Mouse (Mus musculus) hindbrain, embryonic 14.5 days (tissue): ENCODE measurements at regions not wholly inside any gene's neighbourhood (a gene's known extent, or its start where the extent isn't known, plus 50 kb on each side); places are given as distances from the start of the nearest gene placed in this dataset.

Source experiments
- ATAC-seq: fragments of 200-750 bp; cut with Nextera tagmentation; 2 replicates; pipeline ENCODE4 v1.8.0; 2017; ENCODE audit warnings: moderate number of reproducible peaks, mild to moderate bottlenecking, moderate TSS enrichment, moderate library complexity; ENCODE audit not compliant: low FRiP score
- DNase-seq: peaks from one replicate; pipeline ENCODE4 v3.0.0-alpha.2; 2015; ENCODE audit warnings: low spot score
- H3K27ac ChIP-seq: fragments of 300-500 bp; sonication (generic); 2 replicates; pipeline ENCODE4 v1.5.1; 2014; ENCODE audit warnings: mild to moderate bottlenecking, moderate library complexity
- H3K27me3 ChIP-seq: fragments of 300-500 bp; sonication (generic); 2 replicates; pipeline ENCODE4 v1.6.1; 2014; ENCODE audit warnings: mild to moderate bottlenecking, low read length, mixed read lengths; ENCODE audit not compliant: control insufficient read depth, insufficient read depth
- H3K36me3 ChIP-seq: fragments of 300-500 bp; sonication (generic); replicated peaks from 2 replicates; pipeline ENCODE4 v1.6.1; 2014; ENCODE audit not compliant: control insufficient read depth, insufficient read depth
- H3K4me1 ChIP-seq: fragments of 300-500 bp; sonication (generic); replicated peaks from 2 replicates; pipeline ENCODE4 v1.6.1; 2014; ENCODE audit warnings: antibody characterized with exemption, low read length, mixed read lengths; ENCODE audit not compliant: control insufficient read depth, insufficient read depth
- H3K4me2 ChIP-seq: fragments of 300-500 bp; sonication (generic); replicated peaks from 2 replicates; pipeline ENCODE4 v1.6.1; 2014; ENCODE audit warnings: mild to moderate bottlenecking, moderate library complexity
- H3K4me3 ChIP-seq: fragments of 300-500 bp; sonication (generic); replicated peaks from 2 replicates; pipeline ENCODE4 v1.5.1; 2014; ENCODE audit warnings: mild to moderate bottlenecking, low read length
- H3K9ac ChIP-seq: fragments of 300-500 bp; sonication (generic); 2 replicates; pipeline ENCODE4 v1.6.1; 2014
- H3K9me3 ChIP-seq: fragments of 300-500 bp; sonication (generic); 2 replicates; pipeline ENCODE4 v1.6.1; 2016; ENCODE audit warnings: low read length; ENCODE audit not compliant: control insufficient read depth
- WGBS: fragments of 180-500 bp; shearing (Covaris S2); extraction: QIAGEN DNeasy Blood & Tissue Kit; methylation state at CpG from one replicate; pipeline ENCODE4 v1.1.7; 2014; 5-methylcytosine and 5-hydroxymethylcytosine counted together

DNA sequence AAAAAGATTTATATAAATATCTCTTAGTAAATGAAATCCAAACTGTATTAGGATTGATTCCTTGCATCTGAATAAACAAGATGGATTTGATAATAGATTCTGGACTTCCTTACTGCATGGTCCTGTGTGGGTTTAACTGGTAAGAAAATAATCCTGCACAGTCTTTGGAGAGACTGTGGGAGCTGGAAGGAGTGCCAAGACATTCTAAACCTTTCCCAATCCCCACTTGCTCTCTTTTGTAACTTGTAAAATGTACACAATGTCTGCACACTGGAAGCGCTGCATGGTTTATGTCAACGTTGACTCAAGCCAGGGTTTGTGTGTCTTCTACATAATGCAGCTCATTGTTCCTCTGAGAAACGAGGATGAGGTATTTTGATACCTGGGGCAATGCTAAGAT lies 62.3 kb upstream of the Rarb start:
- Histone ChIP-seq H3K36me3 (no peaks in the 10 kb centered on the region), H3K27ac (no peak overlapping the region), H3K27me3 (no peaks in the 10 kb centered on the region), H3K9ac (no peak overlapping the region), H3K4me1 (no peaks in the 10 kb centered on the region), H3K9me3 (no peaks in the 10 kb centered on the region), H3K4me3 (no peak overlapping the region), H3K4me2 (no peak overlapping the region)
- ATAC-seq, result no peak
- 57% methylated on average over 3 of the region's 3 CpGs for WGBS
- DNase-seq, result no peak

- DNase-seq (no peak), ATAC-seq (no peak)
- WGBS, result 95% methylated on average over 2 of the region's 2 CpGs
- Histone ChIP-seq H3K27ac (no peak overlapping the region), H3K36me3 (no peaks in the 10 kb centered on the region), H3K9ac (no peak overlapping the region), H3K27me3 (no peaks in the 10 kb centered on the region), H3K4me1 (no peaks in the 10 kb centered on the region), H3K4me3 (no peak overlapping the region), H3K4me2 (no peak overlapping the region), H3K9me3 (no peaks in the 10 kb centered on the region)
Measured at GRCm38 (mm10) chr14:16869221-16869620, 50.3 kb upstream of the Rarb start.
